Mouse (Mus musculus): ENCODE results near the gene Tmem131. TPM values are rescaled to one million over a fixed set of nuclear protein-coding genes. Genes with fewer than 3 reads are reported as not detected.

Gene Tmem131
- polyA plus RNA-seq, 1 experiment from 2014 or later: 16.6 TPM

- H3K36me3 ChIP-seq (ENCODE audit: control insufficient read depth, insufficient read depth, low read length): no peaks in the 10 kb centered on the region
- no peak overlapping the region for H3K9ac ChIP-seq (ENCODE audit: low read length)
- H3K4me3 ChIP-seq (ENCODE audit: low read depth, low read length): no peak overlapping the region
- ATAC-seq (ENCODE audit: insufficient number of reproducible peaks, low FRiP score, low TSS enrichment, low read depth): no peak
- no peaks in the 10 kb centered on the region for H3K9me3 ChIP-seq (ENCODE audit: control insufficient read depth, low read length)
- 91% methylated on average over 8 of the region's 8 CpGs for WGBS
- no peak overlapping the region for H3K27ac ChIP-seq (replicated peaks; ENCODE audit: low read depth, low read length)
- 0 out of 2 replicates have a peak, but pooled peaks cover 3% of the 10 kb centered on the region for H3K4me1 ChIP-seq (ENCODE audit: control insufficient read depth, insufficient read depth, low read length)
- H3K4me2 ChIP-seq (ENCODE audit: low read depth, severe bottlenecking): no peak overlapping the region
- no peak for DNase-seq (ENCODE audit: low spot score)
- no peaks in the 10 kb centered on the region for H3K27me3 ChIP-seq (ENCODE audit: control insufficient read depth, insufficient read depth, low read length)
Observed at GRCm38 (mm10) chr1:36933965-36934585, 9.4 kb downstream of the Tmem131 start.

- Histone ChIP-seq H3K27me3 (ENCODE audit: control insufficient read depth, insufficient read depth, low read length) (no peaks in the 10 kb centered on the region), H3K4me3 (ENCODE audit: low read depth, low read length) (no peak overlapping the region), H3K9ac (ENCODE audit: low read length) (no peak overlapping the region), H3K4me2 (ENCODE audit: low read depth, severe bottlenecking) (no peak overlapping the region), H3K4me1 (ENCODE audit: control insufficient read depth, insufficient read depth, low read length) (no peaks in the 10 kb centered on the region), H3K27ac (replicated peaks; ENCODE audit: low read depth, low read length) (no peak overlapping the region), H3K9me3 (ENCODE audit: control insufficient read depth, low read length) (no peaks in the 10 kb centered on the region), H3K36me3 (ENCODE audit: control insufficient read depth, insufficient read depth, low read length) (no peaks in the 10 kb centered on the region)
- ATAC-seq (ENCODE audit: insufficient number of reproducible peaks, low FRiP score, low TSS enrichment, low read depth) (no peak), DNase-seq (ENCODE audit: low spot score) (no peak)
- WGBS: 97% methylated on average over 1 of the region's 1 CpGs
Observed at GRCm38 (mm10) chr1:36932231-36932630, 11.2 kb downstream of the Tmem131 start.

- no peak for DNase-seq (ENCODE audit: low spot score)
- no peaks in the 10 kb centered on the region for H3K27me3 ChIP-seq (ENCODE audit: control insufficient read depth, insufficient read depth, low read length)
- no peak overlapping the region for H3K9ac ChIP-seq (ENCODE audit: low read length)
- H3K9me3 ChIP-seq (ENCODE audit: control insufficient read depth, low read length): no peaks in the 10 kb centered on the region
- no peaks in the 10 kb centered on the region for H3K4me1 ChIP-seq (ENCODE audit: control insufficient read depth, insufficient read depth, low read length)
- H3K4me3 ChIP-seq (ENCODE audit: low read depth, low read length): no peak overlapping the region
- H3K27ac ChIP-seq (replicated peaks; ENCODE audit: low read depth, low read length): no peak overlapping the region
- no peak for ATAC-seq (ENCODE audit: insufficient number of reproducible peaks, low FRiP score, low TSS enrichment, low read depth)
- 88% methylated on average over 8 of the region's 8 CpGs for WGBS
- H3K36me3 ChIP-seq (ENCODE audit: control insufficient read depth, insufficient read depth, low read length): no peaks in the 10 kb centered on the region
- no peak overlapping the region for H3K4me2 ChIP-seq (ENCODE audit: low read depth, severe bottlenecking)
Observed at GRCm38 (mm10) chr1:36930911-36931310, 12.6 kb downstream of the Tmem131 start.

- H3K27me3 ChIP-seq (ENCODE audit: control insufficient read depth, insufficient read depth, low read length): no peaks in the 10 kb centered on the region
- no peaks in the 10 kb centered on the region for H3K9me3 ChIP-seq (ENCODE audit: control insufficient read depth, low read length)
- no peak overlapping the region for H3K4me3 ChIP-seq (ENCODE audit: low read depth, low read length)
- H3K9ac ChIP-seq (ENCODE audit: low read length): no peak overlapping the region
- H3K4me1 ChIP-seq (ENCODE audit: control insufficient read depth, insufficient read depth, low read length): no peaks in the 10 kb centered on the region
- H3K4me2 ChIP-seq (ENCODE audit: low read depth, severe bottlenecking): no peak overlapping the region
- no peak overlapping the region for H3K27ac ChIP-seq (replicated peaks; ENCODE audit: low read depth, low read length)
- 96% methylated on average over 2 of the region's 2 CpGs for WGBS
- no peaks in the 10 kb centered on the region for H3K36me3 ChIP-seq (ENCODE audit: control insufficient read depth, insufficient read depth, low read length)
- ATAC-seq (ENCODE audit: insufficient number of reproducible peaks, low FRiP score, low TSS enrichment, low read depth) (no peak), DNase-seq (ENCODE audit: low spot score) (no peak)
Observed at GRCm38 (mm10) chr1:36929996-36930395, 13.5 kb downstream of the Tmem131 start.

- no peak overlapping the region for H3K27ac ChIP-seq (replicated peaks; ENCODE audit: low read depth, low read length)
- DNase-seq (ENCODE audit: low spot score): no peak
- H3K9ac ChIP-seq (ENCODE audit: low read length): no peak overlapping the region
- H3K27me3 ChIP-seq (ENCODE audit: control insufficient read depth, insufficient read depth, low read length): no peaks in the 10 kb centered on the region
- WGBS: 95% methylated on average over 6 of the region's 6 CpGs
- no peaks in the 10 kb centered on the region for H3K9me3 ChIP-seq (ENCODE audit: control insufficient read depth, low read length)
- no peak overlapping the region for H3K4me2 ChIP-seq (ENCODE audit: low read depth, severe bottlenecking)
- no peaks in the 10 kb centered on the region for H3K36me3 ChIP-seq (ENCODE audit: control insufficient read depth, insufficient read depth, low read length)
- no peak overlapping the region for H3K4me3 ChIP-seq (ENCODE audit: low read depth, low read length)
- no peaks in the 10 kb centered on the region for H3K4me1 ChIP-seq (ENCODE audit: control insufficient read depth, insufficient read depth, low read length)
- no peak for ATAC-seq (ENCODE audit: insufficient number of reproducible peaks, low FRiP score, low TSS enrichment, low read depth)
Observed at GRCm38 (mm10) chr1:36928357-36929330, 14.8 kb downstream of the Tmem131 start.

GRCm38 (mm10) chr1:36927569-36927968, 15.9 kb downstream of the Tmem131 start:
- DNase-seq (ENCODE audit: low spot score) (no peak), ATAC-seq (ENCODE audit: insufficient number of reproducible peaks, low FRiP score, low TSS enrichment, low read depth) (no peak)
- 83% methylated on average over 2 of the region's 2 CpGs for WGBS
- Histone ChIP-seq H3K27ac (replicated peaks; ENCODE audit: low read depth, low read length) (no peak overlapping the region), H3K4me2 (ENCODE audit: low read depth, severe bottlenecking) (no peak overlapping the region), H3K9me3 (ENCODE audit: control insufficient read depth, low read length) (no peaks in the 10 kb centered on the region), H3K9ac (ENCODE audit: low read length) (no peak overlapping the region), H3K27me3 (ENCODE audit: control insufficient read depth, insufficient read depth, low read length) (no peaks in the 10 kb centered on the region), H3K4me3 (ENCODE audit: low read depth, low read length) (no peak overlapping the region), H3K4me1 (ENCODE audit: control insufficient read depth, insufficient read depth, low read length) (no peaks in the 10 kb centered on the region), H3K36me3 (ENCODE audit: control insufficient read depth, insufficient read depth, low read length) (no peaks in the 10 kb centered on the region)

- Histone ChIP-seq H3K4me1 (ENCODE audit: control insufficient read depth, insufficient read depth, low read length) (no peaks in the 10 kb centered on the region), H3K36me3 (ENCODE audit: control insufficient read depth, insufficient read depth, low read length) (no peaks in the 10 kb centered on the region), H3K27me3 (ENCODE audit: control insufficient read depth, insufficient read depth, low read length) (no peaks in the 10 kb centered on the region), H3K4me3 (ENCODE audit: low read depth, low read length) (no peak overlapping the region), H3K9ac (ENCODE audit: low read length) (no peak overlapping the region), H3K4me2 (ENCODE audit: low read depth, severe bottlenecking) (no peak overlapping the region), H3K9me3 (ENCODE audit: control insufficient read depth, low read length) (no peaks in the 10 kb centered on the region), H3K27ac (replicated peaks; ENCODE audit: low read depth, low read length) (no peak overlapping the region)
- no peak for DNase-seq (ENCODE audit: low spot score)
- no peak for ATAC-seq (ENCODE audit: insufficient number of reproducible peaks, low FRiP score, low TSS enrichment, low read depth)
- 91% methylated on average over 6 of the region's 6 CpGs for WGBS
Observed at GRCm38 (mm10) chr1:36926738-36927137, 16.7 kb downstream of the Tmem131 start.

- H3K36me3 ChIP-seq (ENCODE audit: control insufficient read depth, insufficient read depth, low read length): no peaks in the 10 kb centered on the region
- H3K4me2 ChIP-seq (ENCODE audit: low read depth, severe bottlenecking): no peak overlapping the region
- no peak overlapping the region for H3K27ac ChIP-seq (replicated peaks; ENCODE audit: low read depth, low read length)
- no peak overlapping the region for H3K4me3 ChIP-seq (ENCODE audit: low read depth, low read length)
- H3K9ac ChIP-seq (ENCODE audit: low read length): no peak overlapping the region
- DNase-seq (ENCODE audit: low spot score) (no peak), ATAC-seq (ENCODE audit: insufficient number of reproducible peaks, low FRiP score, low TSS enrichment, low read depth) (no peak)
- H3K4me1 ChIP-seq (ENCODE audit: control insufficient read depth, insufficient read depth, low read length): no peaks in the 10 kb centered on the region
- H3K27me3 ChIP-seq (ENCODE audit: control insufficient read depth, insufficient read depth, low read length): no peaks in the 10 kb centered on the region
- no peaks in the 10 kb centered on the region for H3K9me3 ChIP-seq (ENCODE audit: control insufficient read depth, low read length)
- WGBS: 90% methylated on average over 4 of the region's 4 CpGs
Observed at GRCm38 (mm10) chr1:36926246-36926645, 17.2 kb downstream of the Tmem131 start.
